Mouse (Mus musculus): ENCODE data around the gene Gm20870. TPM values are rescaled to one million over a fixed set of nuclear protein-coding genes. Genes with fewer than 3 reads are reported as not detected.

Gm20870 gene
- polyA plus RNA-seq (2015; fragmentation: Nextera tagmentation; extraction: Ambion mirVana) = not detected in 2 replicates

GRCm38 (mm10) chrY:71691743-71692142 is at the start of gene Gm20870:
Gene Gm20870, plus strand, starts transcription at chrY:71692043.

Other genes with a start within 250 kb of the Gm20870 start
- gene Gm20869, start 222.6 kb upstream of the Gm20870 start, polyA plus RNA-seq (2015; fragmentation: Nextera tagmentation; extraction: Ambion mirVana) = not detected in 2 replicates